Comparison of ENCODE assay signal across 10 mouse cellular contexts in genomic region chr6:86496585-86496984, GRCm38 (mm10). TPM values are rescaled to one million over a fixed set of nuclear protein-coding genes. Genes with fewer than 3 reads are reported as not detected.
DNase-seq lines count a peak whose midpoint lies in the region; ATAC-seq and TF ChIP-seq lines count a peak whose summit lies in the region.
"Had no signal": no experiment of that assay in that cellular context is flagged by ENCODE, and none has a peak within 500 bp of the region (broad histone marks: within the 10 kb centered on the region; RNA-seq: fewer than 3 reads in every experiment).

No protein-coding gene starts in this region.

- H3K4me3 ChIP-seq in heart, embryonic 10.5 days = peak overlapping the region; percentile 37
- H3K4me3 ChIP-seq in lung, embryonic 14.5 days (ENCODE audit: low read depth, low read length) = peak overlapping the region; percentile 32
- H3K4me3 ChIP-seq in hindbrain, postnatal 0 days (ENCODE audit: low read length) = no peak overlapping the region
- no peak overlapping the region for H3K4me3 ChIP-seq in olfactory bulb, adult 2 months (ENCODE audit: insufficient read depth, low read depth, low read length)
- H3K4me3 ChIP-seq: hindbrain, embryonic 15.5 days had no signal

- H3K4me2 ChIP-seq in lung, embryonic 14.5 days = peak overlapping the region; percentile 63
- peak overlapping the region; percentile 30; the same call in 1 of the 2 replicates for H3K4me2 ChIP-seq in hindbrain, postnatal 0 days (ENCODE audit: low read depth, low read length)

- H3K36me3 ChIP-seq in heart, embryonic 10.5 days = no peaks in the 10 kb centered on the region
- no peaks in the 10 kb centered on the region for H3K36me3 ChIP-seq in lung, embryonic 14.5 days (ENCODE audit: insufficient read depth)
- H3K36me3 ChIP-seq in hindbrain, postnatal 0 days (ENCODE audit: insufficient read depth, low read length) = no peaks in the 10 kb centered on the region
- H3K36me3 ChIP-seq: hindbrain, embryonic 15.5 days had no signal

- H3K9ac ChIP-seq in lung, embryonic 14.5 days = peak overlapping the region; percentile 58
- H3K9ac ChIP-seq in hindbrain, postnatal 0 days (replicated peaks; ENCODE audit: low read length) = no peak overlapping the region
- H3K9ac ChIP-seq: hindbrain, embryonic 15.5 days had no signal

- 74% methylated on average over 5 of the region's 5 CpGs for WGBS in heart, embryonic 10.5 days
- 68% methylated on average over 5 of the region's 5 CpGs for WGBS in lung, embryonic 14.5 days
- WGBS in hindbrain, postnatal 0 days = 80% methylated on average over 5 of the region's 5 CpGs
- WGBS in olfactory bulb, adult 2 months = 72% methylated on average over 5 of the region's 5 CpGs

- peaks cover 38% of the 10 kb centered on the region for H3K4me1 ChIP-seq in heart, embryonic 10.5 days
- 0 out of 2 replicates have a peak, but pooled peaks cover 4% of the 10 kb centered on the region for H3K4me1 ChIP-seq in lung, embryonic 14.5 days (ENCODE audit: insufficient read depth)
- no peaks in the 10 kb centered on the region for H3K4me1 ChIP-seq in hindbrain, postnatal 0 days (ENCODE audit: insufficient read depth, low read length)
- H3K4me1 ChIP-seq in olfactory bulb, adult 2 months (ENCODE audit: control insufficient read depth, insufficient read depth, low read length) = peaks cover 6% of the 10 kb centered on the region; the same call in 1 of the 2 replicates
- H3K4me1 ChIP-seq: hindbrain, embryonic 15.5 days had no signal

- no peaks in the 10 kb centered on the region for H3K9me3 ChIP-seq in heart, embryonic 10.5 days
- no peaks in the 10 kb centered on the region for H3K9me3 ChIP-seq in lung, embryonic 14.5 days (ENCODE audit: low read depth, low read length)
- H3K9me3 ChIP-seq in hindbrain, postnatal 0 days (ENCODE audit: low read length) = no peaks in the 10 kb centered on the region
- H3K9me3 ChIP-seq: hindbrain, embryonic 15.5 days had no signal

- TF ChIP-seq CTCF in lung, embryonic 14.5 days (IDR thresholded peaks at IDR 0.05; ENCODE audit: low read depth) = no peak
- no peak for TF ChIP-seq CTCF in hindbrain, postnatal 0 days (IDR thresholded peaks at IDR 0.05; ENCODE audit: low read depth)
- TF ChIP-seq CTCF in olfactory bulb, adult 2 months (IDR thresholded peaks at IDR 0.05; ENCODE audit: insufficient read depth, low read depth, low read length) = no peak

- no peaks in the 10 kb centered on the region for H3K27me3 ChIP-seq in heart, embryonic 10.5 days (ENCODE audit: insufficient read depth, poor library complexity, severe bottlenecking)
- H3K27me3 ChIP-seq in lung, embryonic 14.5 days (ENCODE audit: insufficient read depth, low read length) = no peaks in the 10 kb centered on the region
- H3K27me3 ChIP-seq in hindbrain, postnatal 0 days (ENCODE audit: insufficient read depth, low read length) = no peaks in the 10 kb centered on the region
- H3K27me3 ChIP-seq: hindbrain, embryonic 15.5 days had no signal

- ATAC-seq in lung, embryonic 14.5 days (ENCODE audit: insufficient read depth) = 0 out of 2 replicates have a peak, but pooled peaks have one; percentile 4
- ATAC-seq in hindbrain, postnatal 0 days = no peak

- no peak for TF ChIP-seq POLR2A in olfactory bulb, adult 2 months (IDR thresholded peaks at IDR 0.05; ENCODE audit: insufficient read depth, low read depth, low read length)

- no peak for DNase-seq in heart, embryonic 10.5 days (ENCODE audit: low spot score)
- no peak for DNase-seq in heart, adult 11 months
- no peak for DNase-seq in lung, embryonic 14.5 days
- no peak for DNase-seq in lung, postnatal 36 days
- no peak for DNase-seq in hindbrain, postnatal 0 days (ENCODE audit: low spot score)
- DNase-seq in gastrocnemius, postnatal 4 days (ENCODE audit: low spot score in 2 of 2) = no peak
- DNase-seq in T-cell, adult 2 months (ENCODE audit: low spot score) = no peak
- DNase-seq: thymus, postnatal 36 days had no signal

- peak overlapping the region; percentile 84 for H3K27ac ChIP-seq in heart, embryonic 10.5 days
- H3K27ac ChIP-seq in lung, embryonic 14.5 days (ENCODE audit: low read depth) = peak overlapping the region; percentile 72; the same call in 1 of the 2 replicates
- peak overlapping the region; percentile 21; the same call in 1 of the 2 replicates for H3K27ac ChIP-seq in hindbrain, postnatal 0 days
- peak overlapping the region; percentile 17; the same call in 1 of the 2 replicates for H3K27ac ChIP-seq in olfactory bulb, adult 2 months (ENCODE audit: insufficient read depth, low read depth, low read length)

RNA-seq across cellular contexts. Expression of gene Pcbp1, which starts 29.5 kb away (rescaled TPM):
- polyA plus RNA-seq in heart, embryonic 10.5 days (2016; fragmentation: Nextera tagmentation; extraction: Ambion mirVana) = 411 and 428 TPM in 2 replicates
- polyA plus RNA-seq in lung, embryonic 14.5 days (2014; fragmentation: Nextera tagmentation; extraction: Ambion mirVana) = 552 and 588 TPM in 2 replicates
- total RNA-seq in hindbrain, postnatal 0 days (2014; rRNA removed) = 61.7 and 71.3 TPM in 2 replicates
- polyA plus RNA-seq in hindbrain, postnatal 0 days (2015; fragmentation: Nextera tagmentation; extraction: Ambion mirVana) = 300 and 303 TPM in 2 replicates
- polyA plus RNA-seq in olfactory bulb, adult 2 months (2012; ENCODE audit: insufficient read depth, insufficient read length, low replicate concordance, missing spikeins) = not detected in 2 replicates
- 100 to 1,000 TPM; 235 to 247 TPM for total RNA-seq in gastrocnemius, postnatal 4 days (2021)

RNA-seq across cellular contexts. Expression of gene C87436, which starts 58.4 kb away (rescaled TPM):
- 16.6 and 18.0 TPM in 2 replicates for polyA plus RNA-seq in heart, embryonic 10.5 days (2016; fragmentation: Nextera tagmentation; extraction: Ambion mirVana)
- 22.2 and 24.3 TPM in 2 replicates for polyA plus RNA-seq in lung, embryonic 14.5 days (2014; fragmentation: Nextera tagmentation; extraction: Ambion mirVana)
- 14.4 and 17.6 TPM in 2 replicates for total RNA-seq in hindbrain, postnatal 0 days (2014; rRNA removed)
- polyA plus RNA-seq in hindbrain, postnatal 0 days (2015; fragmentation: Nextera tagmentation; extraction: Ambion mirVana) = 15.9 and 19.6 TPM in 2 replicates
- polyA plus RNA-seq in olfactory bulb, adult 2 months (2012; ENCODE audit: insufficient read depth, insufficient read length, low replicate concordance, missing spikeins) = not detected in 2 replicates
- 10 to 100 TPM; 11.3 to 12.4 TPM for total RNA-seq in gastrocnemius, postnatal 4 days (2021)

Comparison
In these comparisons a context has a peak if more than half of its experiments do, and no peak if none do; other contexts are left out.
1. H3K27ac ChIP-seq: peak in every context shown above with its lines; median percentile 84 in heart, embryonic 10.5 days; 72 in lung, embryonic 14.5 days; 21 in hindbrain, postnatal 0 days; 17 in olfactory bulb, adult 2 months.
2. H3K4me3 ChIP-seq: peak in heart, embryonic 10.5 days (single experiment) and lung, embryonic 14.5 days (single experiment); none in hindbrain, postnatal 0 days (single experiment) and olfactory bulb, adult 2 months (single experiment).